Mouse (Mus musculus) liver, postnatal 0 days (tissue): ENCODE data around the gene Prss38. TPM values are rescaled to one million over a fixed set of nuclear protein-coding genes. Genes with fewer than 3 reads are reported as not detected.

ENCODE experiments used
- ATAC-seq: fragments of 200-750 bp; cut with Nextera tagmentation; 2 replicates; pipeline ENCODE4 v1.8.0; 2017; ENCODE audit warnings: mild to moderate bottlenecking, moderate library complexity
- DNase-seq: peaks from one replicate; pipeline ENCODE4 v3.0.0-alpha.2; 2016
- H3K27ac ChIP-seq: fragments of 300-500 bp; sonication (generic); 2 replicates; pipeline ENCODE4 v1.5.1; 2014; ENCODE audit warnings: antibody characterized with exemption, moderate library complexity, mild to moderate bottlenecking, low read depth
- H3K27me3 ChIP-seq: fragments of 300-500 bp; sonication (generic); 2 replicates; pipeline ENCODE4 v1.6.1; 2014; ENCODE audit warnings: low read length, control low read depth, mixed read lengths; ENCODE audit not compliant: insufficient read depth
- H3K36me3 ChIP-seq: fragments of 300-500 bp; sonication (generic); replicated peaks from 2 replicates; pipeline ENCODE4 v1.6.1; 2014; ENCODE audit warnings: mild to moderate bottlenecking, control low read depth, low read length, moderate library complexity, mixed read lengths; ENCODE audit not compliant: insufficient read depth
- H3K4me1 ChIP-seq: fragments of 300-500 bp; sonication (generic); 2 replicates; pipeline ENCODE4 v1.6.1; 2014; ENCODE audit warnings: antibody characterized with exemption, mild to moderate bottlenecking, control low read depth; ENCODE audit not compliant: insufficient read depth
- H3K4me2 ChIP-seq: fragments of 300-500 bp; sonication (generic); 2 replicates; pipeline ENCODE4 v1.6.1; 2014; ENCODE audit warnings: low read depth, mild to moderate bottlenecking, low read length, moderate library complexity, mixed read lengths
- H3K4me3 ChIP-seq: fragments of 300-500 bp; sonication (generic); 2 replicates; pipeline ENCODE4 v1.5.1; 2014; ENCODE audit warnings: low read depth, low read length
- H3K9ac ChIP-seq: fragments of 300-500 bp; sonication (generic); replicated peaks from 2 replicates; pipeline ENCODE4 v1.6.1; 2014; ENCODE audit warnings: mild to moderate bottlenecking, moderate library complexity
- H3K9me3 ChIP-seq: fragments of 300-500 bp; sonication (generic); 2 replicates; pipeline ENCODE4 v1.6.1; 2016; ENCODE audit warnings: mild to moderate bottlenecking, control low read depth, low read length, mixed read lengths
- CTCF ChIP-seq: sonication (generic); IDR thresholded peaks from 2 replicates; pipeline ENCODE4 v1.5.1; 2016; ENCODE audit warnings: antibody characterized with exemption, low read depth
- EP300 ChIP-seq: IDR thresholded peaks from 2 replicates; pipeline ENCODE4 v1.6.1; 2016; ENCODE audit warnings: antibody characterized with exemption, low read depth, mild to moderate bottlenecking
- WGBS: fragments of 180-500 bp; shearing (Covaris S2); extraction: QIAGEN DNeasy Blood & Tissue Kit; methylation state at CpG from one replicate; pipeline ENCODE4 v1.1.7; 2014; ENCODE audit not compliant: insufficient replicate concordance; 5-methylcytosine and 5-hydroxymethylcytosine counted together
- polyA plus RNA-seq: library from polyadenylated mRNA; unstranded; fragments of >200 nt; fragmentation: Nextera tagmentation; extraction: Ambion mirVana; gene quantifications from 2 replicates; pipeline ENCODE4 v1.2.1, GENCODE M21; 2015

The Prss38 gene
- polyA plus RNA-seq, 1 experiment from 2014 or later = not detected

GRCm38 (mm10) chr11:59412058-59412457 lies 36.6 kb upstream of the Prss38 start:
- Histone ChIP-seq H3K27ac (no peak overlapping the region), H3K36me3 (no peaks in the 10 kb centered on the region), H3K9me3 (no peaks in the 10 kb centered on the region), H3K4me2 (no peak overlapping the region), H3K9ac (no peak overlapping the region), H3K4me3 (no peak overlapping the region), H3K4me1 (no peaks in the 10 kb centered on the region), H3K27me3 (no peaks in the 10 kb centered on the region)
- ATAC-seq (no peak), DNase-seq (no peak)
- no peak for TF ChIP-seq CTCF
- TF ChIP-seq EP300 = no peak
- 71% methylated on average over 6 of the region's 6 CpGs for WGBS

GRCm38 (mm10) chr11:59410851-59411250 lies 35.4 kb upstream of the Prss38 start:
- ATAC-seq = no peak
- Histone ChIP-seq H3K9ac (no peak overlapping the region), H3K27ac (no peak overlapping the region), H3K4me3 (no peak overlapping the region), H3K4me2 (no peak overlapping the region), H3K36me3 (no peaks in the 10 kb centered on the region), H3K4me1 (no peaks in the 10 kb centered on the region), H3K27me3 (no peaks in the 10 kb centered on the region), H3K9me3 (no peaks in the 10 kb centered on the region)
- WGBS = 64% methylated on average over 2 of the region's 2 CpGs
- no peak for DNase-seq
- TF ChIP-seq CTCF (no peak), EP300 (no peak)

- Histone ChIP-seq H3K9me3 (no peaks in the 10 kb centered on the region), H3K9ac (no peak overlapping the region), H3K4me2 (no peak overlapping the region), H3K4me1 (no peaks in the 10 kb centered on the region), H3K27me3 (no peaks in the 10 kb centered on the region), H3K27ac (no peak overlapping the region), H3K4me3 (no peak overlapping the region), H3K36me3 (no peaks in the 10 kb centered on the region)
- ATAC-seq (no peak), DNase-seq (no peak)
- TF ChIP-seq EP300 (no peak), CTCF (no peak)
- WGBS = 60% methylated on average over 1 of the region's 1 CpGs
These were observed 30.3 kb upstream of the Prss38 start for GRCm38 (mm10) chr11:59405761-59406160.

- WGBS = 45% methylated on average over 2 of the region's 2 CpGs
- Histone ChIP-seq H3K4me3 (no peak overlapping the region), H3K4me2 (no peak overlapping the region), H3K27ac (no peak overlapping the region), H3K9ac (no peak overlapping the region), H3K4me1 (no peaks in the 10 kb centered on the region), H3K27me3 (no peaks in the 10 kb centered on the region), H3K9me3 (no peaks in the 10 kb centered on the region), H3K36me3 (no peaks in the 10 kb centered on the region)
- TF ChIP-seq CTCF (no peak), EP300 (no peak)
- ATAC-seq (no peak), DNase-seq (no peak)
These were observed 25.4 kb upstream of the Prss38 start for GRCm38 (mm10) chr11:59400876-59401275.

GRCm38 (mm10) chr11:59399830-59400229 lies 24.4 kb upstream of the Prss38 start:
- H3K4me3 ChIP-seq = no peak overlapping the region
- H3K36me3 ChIP-seq = no peaks in the 10 kb centered on the region
- H3K4me1 ChIP-seq = no peaks in the 10 kb centered on the region
- no peak overlapping the region for H3K27ac ChIP-seq
- no peaks in the 10 kb centered on the region for H3K9me3 ChIP-seq
- ATAC-seq (no peak), DNase-seq (no peak)
- no peak for TF ChIP-seq CTCF
- no peak for TF ChIP-seq EP300
- no peak overlapping the region for H3K4me2 ChIP-seq
- H3K27me3 ChIP-seq = no peaks in the 10 kb centered on the region
- no peak overlapping the region for H3K9ac ChIP-seq
- 69% methylated on average over 8 of the region's 8 CpGs for WGBS

- WGBS = 24% methylated on average over 22 of the region's 22 CpGs
- TF ChIP-seq EP300 (no peak), CTCF (no peak)
- no peaks in the 10 kb centered on the region for H3K27me3 ChIP-seq
- H3K4me1 ChIP-seq = no peaks in the 10 kb centered on the region
- ATAC-seq = no peak; the same call in 1 of the 2 replicates
- no peak overlapping the region for H3K4me2 ChIP-seq
- H3K27ac ChIP-seq = 0 out of 2 replicates have a peak overlapping the region, but pooled peaks have one; percentile 16
- DNase-seq = no peak
- no peak overlapping the region for H3K9ac ChIP-seq
- H3K36me3 ChIP-seq = no peaks in the 10 kb centered on the region
- H3K4me3 ChIP-seq = no peak overlapping the region
- no peaks in the 10 kb centered on the region for H3K9me3 ChIP-seq
These were observed 22.3 kb upstream of the Prss38 start for GRCm38 (mm10) chr11:59397536-59398371.
